Mouse (Mus musculus): ENCODE data around the gene Eif2ak2.

Eif2ak2 gene

GRCm38 (mm10) chr17:78834856-78835835, 47.2 kb downstream of the Eif2ak2 start, which contains the start of the genes Heatr5b and Gpatch11:
Gene Heatr5b (minus strand): TSS chr17:78835364.
Gene Gpatch11 (plus strand): TSS chr17:78835567.
- DNase-seq (ENCODE audit: low spot score in 2 of 2): peak; percentile 98

- no peak for DNase-seq (ENCODE audit: low spot score in 2 of 2)
Measured at GRCm38 (mm10) chr17:78824346-78824745, 58.0 kb downstream of the Eif2ak2 start.

GRCm38 (mm10) chr17:78809582-78809981, 72.8 kb downstream of the Eif2ak2 start:
- no peak for DNase-seq (ENCODE audit: low spot score in 2 of 2)

GRCm38 (mm10) chr17:78809019-78809418, 73.4 kb downstream of the Eif2ak2 start:
- no peak for DNase-seq (ENCODE audit: low spot score in 2 of 2)
